Mouse (Mus musculus) kidney, postnatal 36 days (tissue): ENCODE results near the gene Zfp352.
"Not testable (repeated sequence)": the region's sequence is repeated elsewhere in the genome, so short reads cannot be mapped to it uniquely, and the experiment has no call there.

ENCODE experiments used
- DNase-seq, 2 experiments: peaks; one replicate each; pipeline ENCODE4 v3.0.0; 2021 to 2022; ENCODE audit warnings: mixed read lengths in 2 of 2

Gene Zfp352

GRCm38 (mm10) chr4:90218520-90218919 lies at the start of gene Zfp352:
TSS of gene Zfp352 (plus strand) at chr4:90218820.
- DNase-seq: no peak

- DNase-seq: no peak
Measured at GRCm38 (mm10) chr4:90170890-90171483, 47.6 kb upstream of the Zfp352 start.

DNA sequence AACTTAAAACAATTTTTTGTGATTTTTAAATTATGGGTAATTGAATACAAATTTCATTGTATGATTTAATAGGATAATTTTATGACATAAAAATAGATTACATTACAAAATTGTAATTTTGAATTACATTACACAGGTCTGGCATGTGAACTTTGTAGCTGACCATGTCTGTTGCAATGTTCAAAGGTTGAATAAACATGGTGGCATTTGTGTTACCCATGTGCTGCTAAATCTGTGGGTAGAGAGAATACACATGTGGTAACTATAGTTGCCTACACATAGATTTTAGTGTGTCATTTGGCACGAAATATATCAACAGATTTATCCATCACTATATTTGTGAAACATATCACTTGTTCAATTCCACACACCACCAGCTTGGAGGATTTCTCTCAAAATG lies 44.6 kb upstream of the Zfp352 start:
- DNase-seq: no peak

DNA sequence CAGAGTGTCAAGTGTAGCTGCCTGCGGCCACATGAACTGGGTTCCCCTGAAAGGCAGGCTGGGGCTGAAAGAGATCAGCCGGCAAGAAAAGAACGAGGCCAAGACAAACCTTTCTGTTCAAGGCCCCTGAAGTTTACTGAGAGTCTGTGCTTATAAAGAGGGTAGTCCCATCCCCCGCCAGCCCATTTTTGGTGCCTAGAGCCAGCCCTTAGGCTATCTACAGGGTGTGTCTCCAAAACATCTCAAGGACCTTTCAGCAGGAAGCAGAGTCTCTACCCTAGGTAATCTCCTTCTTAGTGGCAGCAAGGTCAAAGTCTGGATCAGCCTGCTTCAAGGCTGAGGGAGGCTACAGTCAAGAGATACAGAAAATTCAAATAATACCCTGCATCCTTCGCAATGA lies 15.2 kb upstream of the Zfp352 start:
- DNase-seq: no peak

DNA sequence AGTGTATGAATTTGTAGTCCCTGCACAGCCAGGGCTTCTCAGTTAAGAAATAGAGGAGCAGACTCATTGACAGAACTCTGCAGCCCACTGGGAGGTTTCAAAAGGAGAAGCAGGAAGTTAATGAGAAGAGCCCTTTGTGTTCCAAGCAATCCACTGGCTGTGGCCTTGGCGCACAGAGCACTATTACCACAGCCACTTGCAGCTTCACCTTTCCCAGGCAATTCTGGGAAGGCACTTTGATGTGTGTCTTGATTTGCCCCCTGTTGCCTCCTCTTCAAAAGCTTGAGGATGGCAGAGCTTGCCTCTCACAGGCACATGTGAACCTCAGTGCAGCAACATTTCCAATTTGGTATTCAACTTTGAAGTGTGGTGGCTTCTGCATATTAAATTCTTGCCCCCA lies 7.1 kb upstream of the Zfp352 start:
- no peak for DNase-seq

DNA sequence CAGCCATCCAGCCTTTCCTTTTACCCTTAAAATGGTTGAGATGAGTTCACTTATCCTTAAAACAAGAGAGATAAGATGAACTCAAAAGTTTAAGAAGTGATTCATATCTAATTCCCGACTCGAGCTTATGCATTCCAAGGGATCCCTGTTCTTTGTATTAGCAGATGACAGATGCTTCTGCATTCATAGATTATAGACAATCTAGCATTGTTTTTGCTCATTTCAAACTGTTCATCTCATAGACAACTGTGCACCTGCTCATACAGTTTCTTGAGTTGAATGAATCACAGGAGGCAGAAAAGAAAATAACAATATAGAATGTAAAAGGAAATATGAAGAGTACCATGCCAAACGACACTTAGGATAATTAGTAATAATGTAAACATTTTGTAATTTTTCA lies 6.5 kb upstream of the Zfp352 start:
- no peak for DNase-seq

- DNase-seq: not testable (repeated sequence)
Measured at GRCm38 (mm10) chr4:90235646-90236045, 17.0 kb downstream of the Zfp352 start.

GRCm38 (mm10) chr4:90269781-90270180 lies 51.2 kb downstream of the Zfp352 start:
- no peak for DNase-seq
